Mouse (Mus musculus) right cerebral cortex, postnatal 36 days (tissue): Measurements from ENCODE around the gene Klhdc3.
A peak's percentile ranks its signal among the peaks of the same experiment; 100 is the strongest.

Source experiments
- DNase-seq, 2 experiments: peaks; one replicate each; pipeline ENCODE4 v3.0.0; 2022; ENCODE audit warnings: low spot score in 2 of 2, mixed read lengths in 1 of 2

Gene Klhdc3

GRCm38 (mm10) chr17:46656054-46656453, 24.7 kb downstream of the Klhdc3 start:
- DNase-seq, result no peak

GRCm38 (mm10) chr17:46651755-46652547, 28.8 kb downstream of the Klhdc3 start:
- no peak for DNase-seq

GRCm38 (mm10) chr17:46651292-46651691, 29.4 kb downstream of the Klhdc3 start:
- no peak for DNase-seq

GRCm38 (mm10) chr17:46650232-46651031, 30.3 kb downstream of the Klhdc3 start, which contains the start of gene Cul7:
Gene Cul7 (plus strand): TSS chr17:46650337.
- DNase-seq, result peak; percentile 90 to 91

- no peak for DNase-seq
Observed at GRCm38 (mm10) chr17:46649811-46650210, 30.9 kb downstream of the Klhdc3 start.

GRCm38 (mm10) chr17:46648436-46648835, 32.3 kb downstream of the Klhdc3 start:
- DNase-seq, result no peak

- no peak for DNase-seq
Observed at GRCm38 (mm10) chr17:46647279-46647678, 33.4 kb downstream of the Klhdc3 start.

GRCm38 (mm10) chr17:46646322-46646662, 34.4 kb downstream of the Klhdc3 start:
- no peak for DNase-seq

- DNase-seq, result peak; percentile 98 to 99
Observed at GRCm38 (mm10) chr17:46645561-46646321, 35.0 kb downstream of the Klhdc3 start, which contains the start of the genes Klc4 and Mrpl2. Gene Klc4 (minus strand): TSS chr17:46646022. Gene Mrpl2 (plus strand): TSS chr17:46646229.

GRCm38 (mm10) chr17:46644916-46645475, 35.7 kb downstream of the Klhdc3 start:
- DNase-seq, result no peak

GRCm38 (mm10) chr17:46644152-46644805, 36.4 kb downstream of the Klhdc3 start:
- DNase-seq, result no peak

GRCm38 (mm10) chr17:46642060-46642459, 38.7 kb downstream of the Klhdc3 start:
- DNase-seq, result no peak

- DNase-seq, result no peak
Observed at GRCm38 (mm10) chr17:46639929-46640328, 40.8 kb downstream of the Klhdc3 start.

- DNase-seq, result no peak
Observed at GRCm38 (mm10) chr17:46636831-46637523, 43.7 kb downstream of the Klhdc3 start.

GRCm38 (mm10) chr17:46629685-46630441, 50.9 kb downstream of the Klhdc3 start:
- DNase-seq, result no peak

GRCm38 (mm10) chr17:46628791-46629684, 51.7 kb downstream of the Klhdc3 start, which contains the start of gene Ptk7:
Gene Ptk7 (minus strand): TSS chr17:46629504.
- peak; percentile 38 to 61 for DNase-seq

- DNase-seq, result no peak
Observed at GRCm38 (mm10) chr17:46628471-46628790, 52.3 kb downstream of the Klhdc3 start.

- no peak for DNase-seq
Observed at GRCm38 (mm10) chr17:46627409-46627808, 53.3 kb downstream of the Klhdc3 start.

- DNase-seq, result no peak
Observed at GRCm38 (mm10) chr17:46624598-46624997, 56.1 kb downstream of the Klhdc3 start.
